Mouse (Mus musculus) brain, adult 2 months (tissue): ENCODE data around the gene Tlk1.

Source experiments
- DNase-seq: peaks from one replicate; pipeline ENCODE4 v3.0.0; 2011; ENCODE audit warnings: low read depth, low spot score

The Tlk1 gene

GRCm38 (mm10) chr2:70695712-70696111 lies 129.8 kb downstream of the Tlk1 start:
- DNase-seq = no peak

- peak; percentile 63 for DNase-seq
Observed at GRCm38 (mm10) chr2:70690195-70690594, 135.3 kb downstream of the Tlk1 start.

DNA sequence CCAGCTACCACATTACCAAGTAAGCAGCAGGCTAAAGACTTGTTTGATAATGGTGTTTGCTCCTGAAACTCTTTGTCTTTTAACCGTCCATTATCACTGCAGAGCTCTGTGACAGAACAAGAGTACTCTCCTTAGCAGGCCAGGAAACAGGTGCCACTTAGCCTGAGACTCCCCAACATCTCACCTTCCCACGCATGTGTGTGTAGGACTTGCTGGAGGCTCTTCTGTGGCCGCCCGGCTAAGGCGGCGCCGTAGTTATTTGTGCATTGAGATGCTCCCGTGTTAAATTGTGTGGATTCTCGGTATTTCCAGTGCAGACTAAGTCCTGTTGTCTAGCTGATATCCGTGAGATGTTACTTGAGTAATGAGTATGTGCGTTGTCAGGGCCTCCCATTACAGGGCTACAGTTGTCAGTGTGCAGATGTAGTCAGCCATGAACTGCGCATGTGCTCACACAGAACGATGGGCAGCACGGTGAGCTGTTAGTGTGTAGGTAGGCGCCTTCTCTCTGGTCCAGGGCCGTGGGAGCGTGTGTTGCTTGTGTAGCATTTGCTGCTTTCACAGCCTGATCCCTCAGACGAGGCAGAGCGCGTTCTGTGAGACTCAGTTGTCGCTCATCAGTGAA lies 137.0 kb downstream of the Tlk1 start:
- peak; percentile 54 for DNase-seq

GRCm38 (mm10) chr2:70682324-70682723 lies 143.2 kb downstream of the Tlk1 start:
- no peak for DNase-seq

- DNase-seq = peak; percentile 69
Observed at GRCm38 (mm10) chr2:70673445-70674126, 151.9 kb downstream of the Tlk1 start.

- peak; percentile 71 for DNase-seq
Observed at GRCm38 (mm10) chr2:70672476-70672875, 153.1 kb downstream of the Tlk1 start.

- DNase-seq = no peak
Observed at GRCm38 (mm10) chr2:70669896-70670295, 155.6 kb downstream of the Tlk1 start.

DNA sequence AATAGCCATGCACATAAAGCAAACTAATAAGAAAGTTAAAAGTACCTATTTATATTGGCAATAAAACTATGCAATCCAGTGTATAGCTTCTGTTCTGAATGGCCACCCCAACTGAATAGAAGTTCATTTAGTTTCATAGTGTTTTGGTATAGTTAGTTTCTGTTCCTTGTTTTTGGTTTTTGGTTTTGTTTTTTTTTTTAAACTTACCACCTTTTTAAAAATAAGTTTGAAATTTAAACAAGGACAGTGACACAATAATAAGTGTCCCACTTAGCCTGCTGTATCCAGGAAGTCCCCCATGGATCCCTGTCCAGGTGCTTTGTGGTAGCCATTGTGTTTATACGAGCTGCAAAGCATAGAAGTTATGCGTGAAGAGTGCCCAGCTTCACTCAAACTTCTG lies 156.3 kb downstream of the Tlk1 start:
- no peak for DNase-seq

DNA sequence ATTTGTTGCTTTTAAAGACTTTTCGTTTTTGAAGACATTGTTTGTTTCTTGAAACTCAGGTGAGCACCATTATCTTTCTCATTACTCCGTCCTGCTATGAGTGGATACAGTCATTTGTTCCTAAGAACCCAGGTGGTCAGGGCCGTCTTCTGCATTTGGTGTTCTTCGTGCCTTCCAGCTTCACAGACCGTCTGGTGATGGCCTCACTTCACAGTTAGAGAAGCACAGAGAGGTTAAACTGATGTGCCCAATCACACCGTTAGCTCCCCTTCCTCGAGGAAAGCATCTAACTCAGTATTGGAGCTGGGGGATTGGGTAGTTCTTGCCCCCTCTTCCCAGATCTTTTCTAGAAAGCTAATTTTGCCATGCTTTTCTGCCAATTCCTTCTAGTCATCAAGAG lies 158.5 kb downstream of the Tlk1 start:
- DNase-seq = no peak

DNA sequence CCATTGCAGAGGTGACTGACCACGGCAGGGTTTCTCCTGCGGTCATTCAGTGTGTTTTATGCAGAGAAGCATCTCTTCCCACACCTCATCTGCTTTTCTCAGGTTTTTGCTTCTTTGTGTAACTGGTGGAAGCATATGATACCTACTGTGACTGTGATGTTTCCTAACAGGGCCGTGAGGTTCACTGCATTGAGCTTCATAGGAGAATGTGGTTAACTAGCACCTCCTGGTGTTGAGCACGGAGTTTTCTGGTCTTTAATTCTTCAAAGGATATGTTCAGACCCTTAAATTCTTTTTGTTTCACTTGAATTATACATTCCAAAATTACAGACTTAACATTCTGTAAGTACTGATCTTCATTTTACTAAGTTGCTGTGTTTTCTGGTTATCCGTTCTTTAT lies 161.8 kb downstream of the Tlk1 start:
- DNase-seq = no peak
